7 mouse cellular contexts compared by ENCODE assay signal in genomic region chr1:79581136-79581679, GRCm38 (mm10).
DNase-seq lines count a peak whose midpoint lies in the region; ATAC-seq lines count a peak whose summit lies in the region.

No protein-coding gene starts in this region.

- H3K27ac ChIP-seq in forebrain, embryonic 16.5 days (ENCODE audit: low read length): peak overlapping the region; percentile 89
- H3K27ac ChIP-seq in hindbrain, embryonic 11.5 days (ENCODE audit: low read depth, low read length): peak overlapping the region; percentile 60
- H3K27ac ChIP-seq in lung, embryonic 16.5 days (ENCODE audit: low read length): no peak overlapping the region

- H3K36me3 ChIP-seq in forebrain, embryonic 16.5 days (ENCODE audit: control insufficient read depth, insufficient read depth): no peaks in the 10 kb centered on the region
- H3K36me3 ChIP-seq in hindbrain, embryonic 11.5 days (ENCODE audit: control insufficient read depth, insufficient read depth, low read length): no peaks in the 10 kb centered on the region
- H3K36me3 ChIP-seq in lung, embryonic 16.5 days (ENCODE audit: control insufficient read depth, insufficient read depth, low read length): no peaks in the 10 kb centered on the region

- DNase-seq in NIH3T3 (ENCODE audit: low read depth): peak; percentile 72
- peak; percentile 68 for DNase-seq in cerebellum, adult 11 months
- DNase-seq in hindbrain, embryonic 11.5 days (ENCODE audit: low spot score): peak; percentile 74
- peak; percentile 71 for DNase-seq in layer of hippocampus, adult 9-11 months
- peak; percentile 34 for DNase-seq in retina, adult 2 months (ENCODE audit: low read depth, low spot score)

- peak; percentile 95 for ATAC-seq in forebrain, embryonic 16.5 days
- peak; percentile 92 for ATAC-seq in hindbrain, embryonic 11.5 days (ENCODE audit: low FRiP score)
- ATAC-seq in lung, embryonic 16.5 days (ENCODE audit: low read depth): peak; percentile 60; the same call in 1 of the 2 replicates

- peak overlapping the region; percentile 61 for H3K9ac ChIP-seq in forebrain, embryonic 16.5 days (replicated peaks; ENCODE audit: low read depth, low read length)
- peak overlapping the region; percentile 63 for H3K9ac ChIP-seq in hindbrain, embryonic 11.5 days (ENCODE audit: low read depth, low read length)
- peak overlapping the region; percentile 3; the same call in 1 of the 2 replicates for H3K9ac ChIP-seq in lung, embryonic 16.5 days (ENCODE audit: low read length)

- WGBS in forebrain, embryonic 16.5 days: under 1% methylated on average over 15 of the region's 15 CpGs
- WGBS in hindbrain, embryonic 11.5 days: 1% methylated on average over 15 of the region's 15 CpGs
- WGBS in lung, embryonic 16.5 days: 8% methylated on average over 15 of the region's 15 CpGs

- H3K27me3 ChIP-seq in forebrain, embryonic 16.5 days (replicated peaks; ENCODE audit: control insufficient read depth, insufficient read depth, low read length): no peaks in the 10 kb centered on the region
- no peaks in the 10 kb centered on the region for H3K27me3 ChIP-seq in hindbrain, embryonic 11.5 days (ENCODE audit: control insufficient read depth, insufficient read depth, low read length)
- H3K27me3 ChIP-seq in lung, embryonic 16.5 days (ENCODE audit: control insufficient read depth, insufficient read depth, low read depth, low read length): no peaks in the 10 kb centered on the region

- no peaks in the 10 kb centered on the region for H3K9me3 ChIP-seq in forebrain, embryonic 16.5 days (ENCODE audit: control insufficient read depth, low read length)
- H3K9me3 ChIP-seq in hindbrain, embryonic 11.5 days (ENCODE audit: control insufficient read depth, low read length): no peaks in the 10 kb centered on the region
- no peaks in the 10 kb centered on the region for H3K9me3 ChIP-seq in lung, embryonic 16.5 days (ENCODE audit: control insufficient read depth, low read length)

- H3K4me2 ChIP-seq in forebrain, embryonic 16.5 days (ENCODE audit: low read length): peak overlapping the region; percentile 61
- H3K4me2 ChIP-seq in hindbrain, embryonic 11.5 days (replicated peaks; ENCODE audit: low read depth, low read length): peak overlapping the region; percentile 49
- H3K4me2 ChIP-seq in lung, embryonic 16.5 days (ENCODE audit: low read depth, low read length): peak overlapping the region; percentile 51

- H3K4me3 ChIP-seq in forebrain, embryonic 16.5 days (replicated peaks; ENCODE audit: low read length): peak overlapping the region; percentile 47
- peak overlapping the region; percentile 36 for H3K4me3 ChIP-seq in hindbrain, embryonic 11.5 days (ENCODE audit: low read depth, low read length)
- H3K4me3 ChIP-seq in lung, embryonic 16.5 days (ENCODE audit: low read length): peak overlapping the region; percentile 31

- no peaks in the 10 kb centered on the region; the same call in 1 of the 2 replicates for H3K4me1 ChIP-seq in forebrain, embryonic 16.5 days (replicated peaks; ENCODE audit: control insufficient read depth, insufficient read depth, low read length)
- no peaks in the 10 kb centered on the region for H3K4me1 ChIP-seq in hindbrain, embryonic 11.5 days (replicated peaks; ENCODE audit: control insufficient read depth, insufficient read depth, low read length)
- H3K4me1 ChIP-seq in lung, embryonic 16.5 days (replicated peaks; ENCODE audit: control insufficient read depth, insufficient read depth, low read length): no peaks in the 10 kb centered on the region; the same call in 1 of the 2 replicates

Comparison
In these comparisons a context has a peak if more than half of its experiments do, and no peak if none do; other contexts are left out.
1. H3K9ac ChIP-seq: peak in every context shown above with its lines; median percentile 63 in hindbrain, embryonic 11.5 days; 61 in forebrain, embryonic 16.5 days; 3 in lung, embryonic 16.5 days.